Mouse (Mus musculus): ENCODE data around the gene Copa. TPM values are rescaled to one million over a fixed set of nuclear protein-coding genes. Genes with fewer than 3 reads are reported as not detected.

Gene Copa
- polyA plus RNA-seq, 1 experiment from 2014 or later: 99.1 TPM

GRCm38 (mm10) chr1:172099325-172100033, 17.1 kb downstream of the Copa start:
- TF ChIP-seq EP300 (IDR thresholded peaks at IDR 0.05) (no peak), CTCF (IDR thresholded peaks at IDR 0.05) (no peak)
- no peak overlapping the region for H3K4me3 ChIP-seq (ENCODE audit: low read depth, low read length)
- WGBS: 85% methylated on average over 6 of the region's 6 CpGs

GRCm38 (mm10) chr1:172103619-172104018, 21.3 kb downstream of the Copa start:
- no peak overlapping the region for H3K9ac ChIP-seq (replicated peaks; ENCODE audit: low read depth)
- TF ChIP-seq CTCF (IDR thresholded peaks at IDR 0.05) (no peak), EP300 (IDR thresholded peaks at IDR 0.05) (peak; percentile 54; the same call in 1 of the 2 replicates)
- H3K36me3 ChIP-seq (ENCODE audit: insufficient read depth, low read length): peaks cover 77% of the 10 kb centered on the region
- DNase-seq (ENCODE audit: low spot score) (no peak), ATAC-seq (0 out of 2 replicates have a peak, but pooled peaks have one; percentile 21)
- H3K4me2 ChIP-seq (replicated peaks; ENCODE audit: low read depth, low read length): no peak overlapping the region
- H3K9me3 ChIP-seq (ENCODE audit: low read length): no peaks in the 10 kb centered on the region
- WGBS: 63% methylated on average over 4 of the region's 4 CpGs
- no peaks in the 10 kb centered on the region for H3K27me3 ChIP-seq (replicated peaks; ENCODE audit: insufficient read depth, low read length)
- H3K4me1 ChIP-seq (ENCODE audit: insufficient read depth, low read depth, low read length): no peaks in the 10 kb centered on the region
- no peak overlapping the region for H3K4me3 ChIP-seq (ENCODE audit: low read depth, low read length)
- H3K27ac ChIP-seq (ENCODE audit: low read length): no peak overlapping the region

More at GRCm38 (mm10) chr1:172099325-172100033, 17.1 kb downstream of the Copa start:
- Histone ChIP-seq H3K9me3 (ENCODE audit: low read length) (no peaks in the 10 kb centered on the region), H3K36me3 (ENCODE audit: insufficient read depth, low read length) (peaks cover 69% of the 10 kb centered on the region), H3K9ac (replicated peaks; ENCODE audit: low read depth) (no peak overlapping the region), H3K27ac (ENCODE audit: low read length) (no peak overlapping the region), H3K4me1 (ENCODE audit: insufficient read depth, low read depth, low read length) (no peaks in the 10 kb centered on the region), H3K4me2 (replicated peaks; ENCODE audit: low read depth, low read length) (no peak overlapping the region), H3K27me3 (replicated peaks; ENCODE audit: insufficient read depth, low read length) (no peaks in the 10 kb centered on the region)
- DNase-seq (ENCODE audit: low spot score) (no peak), ATAC-seq (no peak)

GRCm38 (mm10) chr1:172105101-172105500, 22.8 kb downstream of the Copa start:
- no peaks in the 10 kb centered on the region for H3K27me3 ChIP-seq (replicated peaks; ENCODE audit: insufficient read depth, low read length)
- H3K9me3 ChIP-seq (ENCODE audit: low read length): no peaks in the 10 kb centered on the region
- ATAC-seq (no peak), DNase-seq (ENCODE audit: low spot score) (no peak)
- no peak overlapping the region for H3K4me2 ChIP-seq (replicated peaks; ENCODE audit: low read depth, low read length)
- H3K27ac ChIP-seq (ENCODE audit: low read length): no peak overlapping the region
- H3K36me3 ChIP-seq (ENCODE audit: insufficient read depth, low read length): peaks cover 77% of the 10 kb centered on the region
- 86% methylated on average over 11 of the region's 11 CpGs for WGBS
- TF ChIP-seq CTCF (IDR thresholded peaks at IDR 0.05) (no peak), EP300 (IDR thresholded peaks at IDR 0.05) (no peak)
- no peak overlapping the region for H3K4me3 ChIP-seq (ENCODE audit: low read depth, low read length)
- no peaks in the 10 kb centered on the region for H3K4me1 ChIP-seq (ENCODE audit: insufficient read depth, low read depth, low read length)
- H3K9ac ChIP-seq (replicated peaks; ENCODE audit: low read depth): no peak overlapping the region

- no peak for TF ChIP-seq CTCF (IDR thresholded peaks at IDR 0.05)
- no peak for TF ChIP-seq EP300 (IDR thresholded peaks at IDR 0.05)
- Histone ChIP-seq H3K4me3 (ENCODE audit: low read depth, low read length) (no peak overlapping the region), H3K4me2 (replicated peaks; ENCODE audit: low read depth, low read length) (no peak overlapping the region), H3K27me3 (replicated peaks; ENCODE audit: insufficient read depth, low read length) (no peaks in the 10 kb centered on the region), H3K27ac (ENCODE audit: low read length) (no peak overlapping the region), H3K9ac (replicated peaks; ENCODE audit: low read depth) (no peak overlapping the region), H3K36me3 (ENCODE audit: insufficient read depth, low read length) (peaks cover 74% of the 10 kb centered on the region), H3K4me1 (ENCODE audit: insufficient read depth, low read depth, low read length) (no peaks in the 10 kb centered on the region), H3K9me3 (ENCODE audit: low read length) (no peaks in the 10 kb centered on the region)
- 85% methylated on average over 10 of the region's 10 CpGs for WGBS
- DNase-seq (ENCODE audit: low spot score) (no peak), ATAC-seq (no peak)
Measured at GRCm38 (mm10) chr1:172107777-172108477, 25.6 kb downstream of the Copa start.

GRCm38 (mm10) chr1:172116948-172117347, 34.6 kb downstream of the Copa start:
- H3K4me1 ChIP-seq (ENCODE audit: insufficient read depth, low read depth, low read length): no peaks in the 10 kb centered on the region
- no peaks in the 10 kb centered on the region for H3K27me3 ChIP-seq (replicated peaks; ENCODE audit: insufficient read depth, low read length)
- no peak overlapping the region for H3K27ac ChIP-seq (ENCODE audit: low read length)
- ATAC-seq (no peak), DNase-seq (ENCODE audit: low spot score) (no peak)
- no peak overlapping the region for H3K9ac ChIP-seq (replicated peaks; ENCODE audit: low read depth)
- H3K4me2 ChIP-seq (replicated peaks; ENCODE audit: low read depth, low read length): no peak overlapping the region
- WGBS: 90% methylated on average over 5 of the region's 5 CpGs
- no peaks in the 10 kb centered on the region for H3K9me3 ChIP-seq (ENCODE audit: low read length)
- H3K36me3 ChIP-seq (ENCODE audit: insufficient read depth, low read length): peaks cover 79% of the 10 kb centered on the region
- TF ChIP-seq CTCF (IDR thresholded peaks at IDR 0.05) (no peak), EP300 (IDR thresholded peaks at IDR 0.05) (no peak)
- H3K4me3 ChIP-seq (ENCODE audit: low read depth, low read length): no peak overlapping the region

- H3K27ac ChIP-seq (ENCODE audit: low read length): no peak overlapping the region
- TF ChIP-seq EP300 (IDR thresholded peaks at IDR 0.05): no peak
- no peak for TF ChIP-seq CTCF (IDR thresholded peaks at IDR 0.05)
- H3K9ac ChIP-seq (replicated peaks; ENCODE audit: low read depth): no peak overlapping the region
- 71% methylated on average over 6 of the region's 6 CpGs for WGBS
- H3K36me3 ChIP-seq (ENCODE audit: insufficient read depth, low read length): peaks cover 60% of the 10 kb centered on the region
- DNase-seq (ENCODE audit: low spot score) (no peak), ATAC-seq (no peak)
- H3K27me3 ChIP-seq (replicated peaks; ENCODE audit: insufficient read depth, low read length): no peaks in the 10 kb centered on the region
- H3K4me2 ChIP-seq (replicated peaks; ENCODE audit: low read depth, low read length): no peak overlapping the region
- no peaks in the 10 kb centered on the region for H3K9me3 ChIP-seq (ENCODE audit: low read length)
- H3K4me3 ChIP-seq (ENCODE audit: low read depth, low read length): no peak overlapping the region
- H3K4me1 ChIP-seq (ENCODE audit: insufficient read depth, low read depth, low read length): no peaks in the 10 kb centered on the region
Measured at GRCm38 (mm10) chr1:172119100-172119499, 36.8 kb downstream of the Copa start.

Data from lung, postnatal 0 days (tissue).